Mouse (Mus musculus): ENCODE results near the gene Zcchc2. TPM values are rescaled to one million over a fixed set of nuclear protein-coding genes. Genes with fewer than 3 reads are reported as not detected.

The Zcchc2 gene
- polyA plus RNA-seq, 1 experiment: 0.05 TPM

- Histone ChIP-seq H3K9me3 (ENCODE audit: control insufficient read depth, low read length) (no peaks in the 10 kb centered on the region), H3K36me3 (ENCODE audit: control insufficient read depth) (no peaks in the 10 kb centered on the region), H3K4me3 (replicated peaks) (no peak overlapping the region), H3K27me3 (ENCODE audit: control insufficient read depth) (peaks cover 4% of the 10 kb centered on the region; the same call in 1 of the 2 replicates), H3K4me1 (ENCODE audit: control insufficient read depth) (no peaks in the 10 kb centered on the region)
- no peak for TF ChIP-seq GATA1 (IDR thresholded peaks at IDR 0.05; ENCODE audit: low read length)
- TF ChIP-seq TAL1 (IDR thresholded peaks at IDR 0.05; ENCODE audit: low read length): no peak
These were observed 81.2 kb downstream of the Zcchc2 start for GRCm38 (mm10) chr1:106071237-106072070.

- H3K36me3 ChIP-seq (ENCODE audit: control insufficient read depth): no peaks in the 10 kb centered on the region
- peaks cover 4% of the 10 kb centered on the region; the same call in 1 of the 2 replicates for H3K27me3 ChIP-seq (ENCODE audit: control insufficient read depth)
- H3K4me3 ChIP-seq (replicated peaks): no peak overlapping the region
- TF ChIP-seq GATA1 (IDR thresholded peaks at IDR 0.05; ENCODE audit: low read length): no peak
- no peak for TF ChIP-seq TAL1 (IDR thresholded peaks at IDR 0.05; ENCODE audit: low read length)
- H3K9me3 ChIP-seq (ENCODE audit: control insufficient read depth, low read length): no peaks in the 10 kb centered on the region
- H3K4me1 ChIP-seq (ENCODE audit: control insufficient read depth): no peaks in the 10 kb centered on the region
These were observed 81.8 kb downstream of the Zcchc2 start for GRCm38 (mm10) chr1:106072071-106072440.

- Histone ChIP-seq H3K4me1 (ENCODE audit: control insufficient read depth) (no peaks in the 10 kb centered on the region), H3K27me3 (ENCODE audit: control insufficient read depth) (peaks cover 4% of the 10 kb centered on the region; the same call in 1 of the 2 replicates), H3K4me3 (replicated peaks) (no peak overlapping the region), H3K36me3 (ENCODE audit: control insufficient read depth) (no peaks in the 10 kb centered on the region), H3K9me3 (ENCODE audit: control insufficient read depth, low read length) (no peaks in the 10 kb centered on the region)
- no peak for TF ChIP-seq GATA1 (IDR thresholded peaks at IDR 0.05; ENCODE audit: low read length)
- TF ChIP-seq TAL1 (IDR thresholded peaks at IDR 0.05; ENCODE audit: low read length): no peak
These were observed 83.0 kb downstream of the Zcchc2 start for GRCm38 (mm10) chr1:106073166-106073565.

GRCm38 (mm10) chr1:106074141-106074540 is 83.9 kb downstream of the Zcchc2 start:
- no peaks in the 10 kb centered on the region for H3K9me3 ChIP-seq (ENCODE audit: control insufficient read depth, low read length)
- TF ChIP-seq TAL1 (IDR thresholded peaks at IDR 0.05; ENCODE audit: low read length) (no peak), GATA1 (IDR thresholded peaks at IDR 0.05; ENCODE audit: low read length) (no peak)
- H3K4me1 ChIP-seq (ENCODE audit: control insufficient read depth): no peaks in the 10 kb centered on the region
- no peak overlapping the region for H3K4me3 ChIP-seq (replicated peaks)
- peaks cover 4% of the 10 kb centered on the region; the same call in 1 of the 2 replicates for H3K27me3 ChIP-seq (ENCODE audit: control insufficient read depth)
- no peaks in the 10 kb centered on the region for H3K36me3 ChIP-seq (ENCODE audit: control insufficient read depth)

GRCm38 (mm10) chr1:106074656-106075055 is 84.5 kb downstream of the Zcchc2 start:
- TF ChIP-seq GATA1 (IDR thresholded peaks at IDR 0.05; ENCODE audit: low read length) (no peak), TAL1 (IDR thresholded peaks at IDR 0.05; ENCODE audit: low read length) (no peak)
- peaks cover 4% of the 10 kb centered on the region; the same call in 1 of the 2 replicates for H3K27me3 ChIP-seq (ENCODE audit: control insufficient read depth)
- H3K9me3 ChIP-seq (ENCODE audit: control insufficient read depth, low read length): no peaks in the 10 kb centered on the region
- no peaks in the 10 kb centered on the region for H3K4me1 ChIP-seq (ENCODE audit: control insufficient read depth)
- H3K36me3 ChIP-seq (ENCODE audit: control insufficient read depth): no peaks in the 10 kb centered on the region
- H3K4me3 ChIP-seq (replicated peaks): no peak overlapping the region

- Histone ChIP-seq H3K9me3 (ENCODE audit: control insufficient read depth, low read length) (no peaks in the 10 kb centered on the region), H3K27me3 (ENCODE audit: control insufficient read depth) (peaks cover 2% of the 10 kb centered on the region; the same call in 1 of the 2 replicates), H3K36me3 (ENCODE audit: control insufficient read depth) (no peaks in the 10 kb centered on the region), H3K4me3 (replicated peaks) (no peak overlapping the region), H3K4me1 (ENCODE audit: control insufficient read depth) (no peaks in the 10 kb centered on the region)
- TF ChIP-seq TAL1 (IDR thresholded peaks at IDR 0.05; ENCODE audit: low read length) (no peak), GATA1 (IDR thresholded peaks at IDR 0.05; ENCODE audit: low read length) (no peak)
These were observed 86.4 kb downstream of the Zcchc2 start for GRCm38 (mm10) chr1:106076641-106077040.

GRCm38 (mm10) chr1:106077166-106077565 is 87.0 kb downstream of the Zcchc2 start:
- H3K4me3 ChIP-seq (replicated peaks): no peak overlapping the region
- H3K4me1 ChIP-seq (ENCODE audit: control insufficient read depth): no peaks in the 10 kb centered on the region
- H3K27me3 ChIP-seq (ENCODE audit: control insufficient read depth): no peaks in the 10 kb centered on the region
- TF ChIP-seq GATA1 (IDR thresholded peaks at IDR 0.05; ENCODE audit: low read length): no peak
- no peak for TF ChIP-seq TAL1 (IDR thresholded peaks at IDR 0.05; ENCODE audit: low read length)
- H3K9me3 ChIP-seq (ENCODE audit: control insufficient read depth, low read length): no peaks in the 10 kb centered on the region
- H3K36me3 ChIP-seq (ENCODE audit: control insufficient read depth): no peaks in the 10 kb centered on the region

Other genes starting within 250 kb of the Zcchc2 start
- 0.01 TPM in 1 of 2 replicates, not detected in the other for gene Tnfrsf11a, start 209.7 kb upstream of the Zcchc2 start, polyA plus RNA-seq (2012)
- 0.10 and 0.14 TPM in 2 replicates for gene Phlpp1, start 181.3 kb downstream of the Zcchc2 start, polyA plus RNA-seq (2012)

All from erythroblast, embryonic 14.5 days (primary cell).